Mouse (Mus musculus) liver (tissue): ENCODE measurements around the gene Srp54a.
"Not testable (repeated sequence)": the region's sequence is repeated elsewhere in the genome, so short reads cannot be mapped to it uniquely, and the experiment has no call there.

ENCODE experiments used
- DNase-seq: peaks from one replicate; pipeline ENCODE4 v3.0.0-alpha.2; 2020; ENCODE audit warnings: mixed read lengths

The Srp54a gene

GRCm38 (mm10) chr12:55135540-55135939 lies 55.5 kb downstream of the Srp54a start:
- DNase-seq = not testable (repeated sequence)

- not testable (repeated sequence) for DNase-seq
These were observed 57.8 kb downstream of the Srp54a start for GRCm38 (mm10) chr12:55137859-55138258.

GRCm38 (mm10) chr12:55154559-55155448 lies 74.7 kb downstream of the Srp54a start, which contains the start of gene Srp54b:
TSS of gene Srp54b (plus strand) at chr12:55155104.
- not testable (repeated sequence) for DNase-seq

- DNase-seq = not testable (repeated sequence)
These were observed 75.4 kb downstream of the Srp54a start for GRCm38 (mm10) chr12:55155449-55155783.
